Mouse (Mus musculus) olfactory bulb, adult 2 months (tissue): Measurements from ENCODE around the gene Gpr3.

Experiments used
- CTCF ChIP-seq: fragments of 200-500 bp; IDR thresholded peaks from 2 replicates; pipeline ENCODE4 v1.5.1; 2012; ENCODE audit warnings: low read depth, mild to moderate bottlenecking, low read length, moderate library complexity; ENCODE audit not compliant: insufficient read depth
- POLR2A ChIP-seq: fragments of 200-500 bp; IDR thresholded peaks from 2 replicates; pipeline ENCODE4 v1.6.1; 2012; ENCODE audit warnings: mild to moderate bottlenecking, low read depth, low read length, moderate library complexity; ENCODE audit not compliant: insufficient read depth

GRCm38 (mm10) chr4:133185893-133186292, 26.4 kb downstream of the Gpr3 start:
- no peak for TF ChIP-seq POLR2A
- TF ChIP-seq CTCF: no peak
